Mouse (Mus musculus): Measurements from ENCODE around the gene Ano7. TPM values are rescaled to one million over a fixed set of nuclear protein-coding genes. Genes with fewer than 3 reads are reported as not detected.

The Ano7 gene
- 0.23 and 0.32 TPM in 2 replicates for polyA plus RNA-seq (2014; fragmentation: Nextera tagmentation; extraction: Ambion mirVana)

DNA sequence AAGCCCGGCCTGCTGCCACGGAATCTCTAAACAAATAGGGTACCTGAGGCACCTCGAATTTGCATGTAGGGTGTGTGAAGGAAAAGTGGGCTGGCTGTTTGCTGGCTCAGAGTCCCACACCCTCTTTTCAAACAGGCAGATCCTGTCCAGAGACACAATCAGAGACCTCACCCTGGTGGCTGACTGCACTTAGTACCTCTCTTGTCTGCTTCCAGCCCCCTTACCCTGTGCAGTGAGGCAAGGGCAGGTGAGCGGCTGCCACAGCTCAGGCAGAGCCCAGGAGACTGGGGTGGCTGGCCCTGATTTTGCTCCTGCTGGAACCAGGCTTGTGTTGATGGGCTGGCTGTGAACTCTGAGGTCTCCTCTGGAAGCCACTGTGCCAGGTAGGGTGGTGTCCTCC lies at the start of gene Ano7:
Gene Ano7, plus strand, starts transcription at position 266 of the 400 bp plus-strand sequence.
- Histone ChIP-seq H3K27ac (ENCODE audit: low read depth, low read length) (no peak within 1 kb of the TSS), H3K9me3 (ENCODE audit: control insufficient read depth, low read length) (no peaks in the 10 kb centered on the region), H3K9ac (ENCODE audit: low read length) (no peak within 1 kb of the TSS), H3K4me1 (ENCODE audit: control insufficient read depth, insufficient read depth, low read length) (no peaks in the 10 kb centered on the region), H3K27me3 (ENCODE audit: control insufficient read depth, insufficient read depth, low read length) (no peaks in the 10 kb centered on the region), H3K4me2 (ENCODE audit: low read depth) (no peak within 1 kb of the TSS), H3K36me3 (ENCODE audit: control insufficient read depth, insufficient read depth, low read length) (no peaks in the 10 kb centered on the region), H3K4me3 (ENCODE audit: low read depth, low read length) (no peak within 1 kb of the TSS)
- no peak for DNase-seq (ENCODE audit: low spot score)
- WGBS: 84% methylated on average over 4 of the region's 4 CpGs
- no peak for ATAC-seq (ENCODE audit: insufficient read depth, low FRiP score, low TSS enrichment)

DNA sequence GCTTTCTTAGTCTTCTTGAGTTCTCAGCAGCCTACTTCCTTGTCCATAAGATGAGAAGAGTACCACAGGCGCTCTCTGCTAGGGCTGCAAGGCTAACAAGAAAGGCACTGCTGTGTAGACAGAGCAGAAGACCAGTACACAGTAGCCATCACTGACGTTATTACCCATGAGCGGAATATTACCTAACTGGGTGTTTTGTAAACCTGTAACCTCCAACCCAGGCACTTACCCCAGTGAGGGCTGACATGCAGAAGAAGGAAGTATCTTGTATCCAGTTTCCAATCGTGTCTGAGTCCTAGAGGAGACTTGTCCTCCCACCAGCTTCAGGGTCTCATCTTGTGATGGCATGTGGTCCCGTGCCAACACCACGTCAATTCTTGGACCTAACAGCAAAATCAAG lies 49.8 kb upstream of the Ano7 start:
- no peak overlapping the region for H3K9ac ChIP-seq (ENCODE audit: low read length)
- H3K36me3 ChIP-seq (ENCODE audit: control insufficient read depth, insufficient read depth, low read length): peaks cover 2% of the 10 kb centered on the region; the same call in 1 of the 2 replicates
- H3K4me1 ChIP-seq (ENCODE audit: control insufficient read depth, insufficient read depth, low read length): no peaks in the 10 kb centered on the region
- H3K27ac ChIP-seq (ENCODE audit: low read depth, low read length): no peak overlapping the region
- no peak overlapping the region for H3K4me3 ChIP-seq (ENCODE audit: low read depth, low read length)
- 90% methylated on average over 6 of the region's 6 CpGs for WGBS
- H3K4me2 ChIP-seq (ENCODE audit: low read depth): no peak overlapping the region
- ATAC-seq (ENCODE audit: insufficient read depth, low FRiP score, low TSS enrichment) (no peak), DNase-seq (ENCODE audit: low spot score) (no peak)
- no peaks in the 10 kb centered on the region for H3K27me3 ChIP-seq (ENCODE audit: control insufficient read depth, insufficient read depth, low read length)
- H3K9me3 ChIP-seq (ENCODE audit: control insufficient read depth, low read length): no peaks in the 10 kb centered on the region

DNA sequence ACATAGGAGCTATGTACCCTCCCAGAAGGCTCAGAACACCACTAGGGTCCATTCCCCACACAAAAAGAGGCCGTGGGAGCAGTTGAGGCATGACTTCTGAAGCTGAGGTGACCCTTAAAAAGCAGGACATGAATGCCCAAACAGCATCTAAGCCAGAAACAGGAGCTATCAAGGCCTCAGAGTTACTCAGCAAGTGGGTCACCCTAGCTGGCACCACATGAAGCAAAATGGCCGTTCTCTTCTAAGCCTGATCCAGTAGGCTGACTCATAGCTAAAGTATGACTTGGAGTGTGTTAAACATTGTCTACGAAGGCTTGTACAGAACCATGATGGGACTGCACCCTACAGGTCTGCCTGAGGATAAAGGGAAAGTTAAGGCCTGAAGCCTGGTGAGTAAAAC lies 47.3 kb upstream of the Ano7 start:
- 95% methylated on average over 3 of the region's 3 CpGs for WGBS
- Histone ChIP-seq H3K4me2 (ENCODE audit: low read depth) (no peak overlapping the region), H3K9ac (ENCODE audit: low read length) (no peak overlapping the region), H3K36me3 (ENCODE audit: control insufficient read depth, insufficient read depth, low read length) (peaks cover 2% of the 10 kb centered on the region; the same call in 1 of the 2 replicates), H3K4me1 (ENCODE audit: control insufficient read depth, insufficient read depth, low read length) (no peaks in the 10 kb centered on the region), H3K27me3 (ENCODE audit: control insufficient read depth, insufficient read depth, low read length) (no peaks in the 10 kb centered on the region), H3K9me3 (ENCODE audit: control insufficient read depth, low read length) (no peaks in the 10 kb centered on the region), H3K27ac (ENCODE audit: low read depth, low read length) (no peak overlapping the region), H3K4me3 (ENCODE audit: low read depth, low read length) (no peak overlapping the region)
- DNase-seq (ENCODE audit: low spot score): no peak
- no peak for ATAC-seq (ENCODE audit: insufficient read depth, low FRiP score, low TSS enrichment)

DNA sequence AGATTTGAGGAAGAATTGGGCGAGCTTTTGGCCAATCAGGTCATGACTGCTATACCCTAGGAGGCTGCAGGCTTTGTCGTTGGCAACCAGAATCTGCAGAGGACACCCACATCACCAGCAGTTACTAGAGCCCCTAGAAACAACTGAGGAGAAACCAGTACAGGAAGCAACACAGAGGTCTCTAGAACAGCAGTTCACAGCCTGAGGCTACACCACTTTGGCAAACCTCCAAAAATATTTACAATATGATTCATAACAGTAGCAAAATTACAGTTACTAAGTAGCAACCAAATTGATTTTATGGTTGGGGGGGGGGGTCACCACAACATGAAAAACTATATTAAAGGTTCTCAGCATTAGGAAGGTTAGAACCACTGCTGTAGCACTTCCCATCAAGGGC lies 39.1 kb upstream of the Ano7 start:
- Histone ChIP-seq H3K36me3 (ENCODE audit: control insufficient read depth, insufficient read depth, low read length) (peaks cover 6% of the 10 kb centered on the region; the same call in 1 of the 2 replicates), H3K4me3 (ENCODE audit: low read depth, low read length) (no peak overlapping the region), H3K9ac (ENCODE audit: low read length) (no peak overlapping the region), H3K4me1 (ENCODE audit: control insufficient read depth, insufficient read depth, low read length) (no peaks in the 10 kb centered on the region), H3K27me3 (ENCODE audit: control insufficient read depth, insufficient read depth, low read length) (no peaks in the 10 kb centered on the region), H3K27ac (ENCODE audit: low read depth, low read length) (no peak overlapping the region), H3K9me3 (ENCODE audit: control insufficient read depth, low read length) (no peaks in the 10 kb centered on the region), H3K4me2 (ENCODE audit: low read depth) (no peak overlapping the region)
- ATAC-seq (ENCODE audit: insufficient read depth, low FRiP score, low TSS enrichment) (no peak), DNase-seq (ENCODE audit: low spot score) (no peak)
- WGBS: 80% methylated on average over 2 of the region's 2 CpGs

DNA sequence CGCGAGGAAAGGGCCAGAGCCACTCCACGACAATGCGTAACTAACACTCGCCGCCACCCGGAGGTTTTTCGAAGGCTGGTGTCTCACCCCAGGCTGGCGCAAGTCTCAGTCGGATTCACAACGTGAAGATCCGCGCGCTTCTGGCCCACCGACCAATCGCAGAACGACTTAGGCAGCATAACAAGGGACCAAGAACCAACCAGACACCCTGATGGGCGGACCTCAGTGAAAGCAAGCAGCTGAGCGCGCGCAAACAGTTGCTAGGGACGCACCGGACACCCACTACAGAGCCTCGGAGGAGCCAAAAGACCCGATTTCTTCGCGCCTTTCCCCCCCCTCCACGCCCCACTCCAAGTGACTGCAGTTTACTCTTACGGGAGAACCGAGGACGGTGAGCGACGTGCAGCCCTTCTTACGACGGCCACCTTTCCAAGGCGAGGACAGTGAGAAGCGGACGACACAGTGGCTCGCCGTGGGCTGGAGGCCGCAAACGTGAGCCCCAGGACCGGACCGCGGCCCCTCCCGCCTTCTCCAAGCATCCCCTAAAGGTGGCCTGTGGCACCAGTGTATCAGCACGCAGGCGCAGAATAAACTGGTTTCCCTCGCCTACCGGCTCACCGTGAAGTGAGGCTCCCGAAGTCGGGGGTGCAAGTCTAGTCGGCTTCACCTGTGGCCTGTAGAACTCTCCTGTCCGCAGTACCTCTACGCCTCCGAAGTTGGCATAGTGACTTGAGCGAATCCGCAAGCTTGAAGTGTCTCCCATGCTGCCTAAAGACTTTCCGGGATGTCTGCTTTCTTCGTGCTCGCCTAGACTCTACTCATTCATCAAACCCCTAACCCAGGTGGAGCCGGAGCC lies 30.9 kb upstream of the Ano7 start, which contains the start of the genes Ppp1r7 and Pask:
Gene Ppp1r7, plus strand, starts transcription at position 207 of the 856 bp plus-strand sequence.
Gene Pask, minus strand, starts transcription at position 835 of the 856 bp plus-strand sequence.
- H3K27me3 ChIP-seq (ENCODE audit: control insufficient read depth, insufficient read depth, low read length): no peaks in the 10 kb centered on the region
- H3K27ac ChIP-seq (ENCODE audit: low read depth, low read length): peak within 1 kb of the TSS; percentile 54; the same call in 1 of the 2 replicates
- ATAC-seq (ENCODE audit: insufficient read depth, low FRiP score, low TSS enrichment) (peak; percentile 90), DNase-seq (ENCODE audit: low spot score) (peak; percentile 97)
- peak within 1 kb of the TSS; percentile 69 for H3K9ac ChIP-seq (ENCODE audit: low read length)
- peaks cover 8% of the 10 kb centered on the region for H3K4me1 ChIP-seq (ENCODE audit: control insufficient read depth, insufficient read depth, low read length)
- H3K9me3 ChIP-seq (ENCODE audit: control insufficient read depth, low read length): no peaks in the 10 kb centered on the region
- H3K4me3 ChIP-seq (ENCODE audit: low read depth, low read length): peak within 1 kb of the TSS; percentile 59
- WGBS: under 1% methylated on average over 63 of the region's 63 CpGs
- H3K4me2 ChIP-seq (ENCODE audit: low read depth): peak within 1 kb of the TSS; percentile 77
- peaks cover 2% of the 10 kb centered on the region; the same call in 1 of the 2 replicates for H3K36me3 ChIP-seq (ENCODE audit: control insufficient read depth, insufficient read depth, low read length)

DNA sequence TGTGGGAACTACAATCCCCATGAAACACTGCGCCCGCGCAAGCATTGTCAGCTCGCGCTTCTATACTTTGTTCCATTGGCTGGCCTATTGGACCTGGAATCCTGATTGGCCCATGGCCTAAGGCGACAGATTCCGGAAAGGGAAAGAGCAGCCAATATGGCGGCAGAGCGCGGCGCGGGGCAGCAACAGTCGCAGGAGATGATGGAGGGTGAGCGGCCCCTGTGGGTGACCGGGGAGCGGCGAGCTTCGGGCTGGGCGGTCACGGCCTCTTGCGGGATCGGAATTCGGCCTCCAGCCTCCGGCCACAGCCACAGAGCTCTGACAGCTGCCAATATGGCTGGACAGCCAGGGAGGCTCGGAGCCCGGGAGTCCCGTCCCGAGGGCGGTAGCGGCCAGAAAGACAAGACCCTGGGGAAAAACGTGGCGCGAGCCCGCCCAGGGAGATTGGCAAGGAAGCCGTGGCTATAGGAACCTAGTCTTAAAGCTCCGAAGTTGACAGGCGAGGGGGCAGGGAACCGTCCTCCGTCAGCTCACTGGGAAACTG lies 30.2 kb upstream of the Ano7 start:
- Histone ChIP-seq H3K9ac (ENCODE audit: low read length) (peak overlapping the region; percentile 63), H3K4me1 (ENCODE audit: control insufficient read depth, insufficient read depth, low read length) (peaks cover 8% of the 10 kb centered on the region), H3K9me3 (ENCODE audit: control insufficient read depth, low read length) (no peaks in the 10 kb centered on the region), H3K27ac (ENCODE audit: low read depth, low read length) (no peak overlapping the region), H3K36me3 (ENCODE audit: control insufficient read depth, insufficient read depth, low read length) (peaks cover 2% of the 10 kb centered on the region; the same call in 1 of the 2 replicates), H3K27me3 (ENCODE audit: control insufficient read depth, insufficient read depth, low read length) (no peaks in the 10 kb centered on the region), H3K4me2 (ENCODE audit: low read depth) (peak overlapping the region; percentile 77), H3K4me3 (ENCODE audit: low read depth, low read length) (peak overlapping the region; percentile 59)
- DNase-seq (ENCODE audit: low spot score) (peak; percentile 93), ATAC-seq (ENCODE audit: insufficient read depth, low FRiP score, low TSS enrichment) (peak; percentile 97)
- WGBS: under 1% methylated on average over 39 of the region's 39 CpGs

DNA sequence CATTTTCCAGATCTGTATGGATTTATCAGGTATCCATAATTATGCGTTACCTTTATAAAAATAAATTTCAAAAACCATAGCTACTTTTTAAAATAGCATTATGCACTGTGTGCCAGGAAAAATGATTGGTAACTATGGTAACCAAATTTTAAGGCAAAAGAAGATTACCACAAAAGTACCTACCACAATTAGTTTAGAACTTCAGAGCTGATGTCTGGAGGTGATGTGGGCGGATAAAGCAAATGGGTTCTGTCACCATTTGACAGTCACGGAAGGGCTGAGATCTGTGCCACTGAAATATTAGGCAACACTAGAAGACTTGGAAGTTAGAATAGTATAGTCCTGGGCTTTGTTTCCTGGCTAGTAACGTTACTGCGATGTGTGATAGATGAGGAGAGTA lies 26.6 kb upstream of the Ano7 start:
- Histone ChIP-seq H3K27ac (ENCODE audit: low read depth, low read length) (no peak overlapping the region), H3K4me1 (ENCODE audit: control insufficient read depth, insufficient read depth, low read length) (peaks cover 8% of the 10 kb centered on the region), H3K27me3 (ENCODE audit: control insufficient read depth, insufficient read depth, low read length) (no peaks in the 10 kb centered on the region), H3K9me3 (ENCODE audit: control insufficient read depth, low read length) (no peaks in the 10 kb centered on the region), H3K36me3 (ENCODE audit: control insufficient read depth, insufficient read depth, low read length) (peaks cover 7% of the 10 kb centered on the region; the same call in 1 of the 2 replicates), H3K4me3 (ENCODE audit: low read depth, low read length) (no peak overlapping the region), H3K9ac (ENCODE audit: low read length) (no peak overlapping the region), H3K4me2 (ENCODE audit: low read depth) (no peak overlapping the region)
- ATAC-seq (ENCODE audit: insufficient read depth, low FRiP score, low TSS enrichment) (no peak), DNase-seq (ENCODE audit: low spot score) (no peak)
- WGBS: 93% methylated on average over 5 of the region's 5 CpGs

DNA sequence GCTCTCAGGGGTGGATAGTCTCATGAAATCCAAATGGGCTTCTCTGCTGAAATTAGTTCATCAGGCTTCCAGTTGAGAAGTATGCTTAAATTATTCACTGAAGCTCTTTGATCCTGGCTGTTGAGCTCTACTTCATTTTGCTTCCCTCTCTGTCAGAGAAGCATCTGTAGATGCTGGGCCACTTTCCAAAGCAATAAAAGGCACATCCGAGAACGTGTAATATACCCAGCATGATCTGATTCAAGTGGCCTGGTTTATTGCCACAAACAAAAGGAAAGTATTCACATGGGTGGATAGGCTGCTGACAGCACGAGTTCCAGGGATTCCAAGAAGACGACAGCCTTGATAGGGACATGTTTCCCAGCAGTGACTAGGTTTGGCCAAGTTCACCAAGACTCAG lies 24.0 kb upstream of the Ano7 start:
- Histone ChIP-seq H3K27me3 (ENCODE audit: control insufficient read depth, insufficient read depth, low read length) (no peaks in the 10 kb centered on the region), H3K4me1 (ENCODE audit: control insufficient read depth, insufficient read depth, low read length) (peaks cover under 1% of the 10 kb centered on the region), H3K4me2 (ENCODE audit: low read depth) (no peak overlapping the region), H3K27ac (ENCODE audit: low read depth, low read length) (no peak overlapping the region), H3K4me3 (ENCODE audit: low read depth, low read length) (no peak overlapping the region), H3K36me3 (ENCODE audit: control insufficient read depth, insufficient read depth, low read length) (peaks cover 11% of the 10 kb centered on the region; the same call in 1 of the 2 replicates), H3K9ac (ENCODE audit: low read length) (no peak overlapping the region), H3K9me3 (ENCODE audit: control insufficient read depth, low read length) (no peaks in the 10 kb centered on the region)
- DNase-seq (ENCODE audit: low spot score): no peak
- ATAC-seq (ENCODE audit: insufficient read depth, low FRiP score, low TSS enrichment): no peak
- 43% methylated on average over 4 of the region's 4 CpGs for WGBS

All from neural tube, embryonic 11.5 days (tissue).